Mouse (Mus musculus) testis, adult 2 months (tissue): ENCODE measurements around the gene Pi4ka. TPM values are rescaled to one million over a fixed set of nuclear protein-coding genes. Genes with fewer than 3 reads are reported as not detected.

Experiments
- H3K27ac ChIP-seq: fragments of 200-500 bp; 2 replicates; pipeline ENCODE4 v1.5.1; 2012; ENCODE audit warnings: low read depth, low read length; ENCODE audit not compliant: control insufficient read depth, insufficient read depth
- H3K27me3 ChIP-seq: fragments of 200-500 bp; 2 replicates; pipeline ENCODE4 v1.6.1; 2012; ENCODE audit warnings: mild to moderate bottlenecking, low read length, moderate library complexity; ENCODE audit not compliant: control insufficient read depth, insufficient read depth
- H3K36me3 ChIP-seq: fragments of 200-500 bp; 2 replicates; pipeline ENCODE4 v1.6.1; 2012; ENCODE audit warnings: mild to moderate bottlenecking, low read length; ENCODE audit not compliant: control insufficient read depth, insufficient read depth
- H3K4me1 ChIP-seq: fragments of 200-500 bp; 2 replicates; pipeline ENCODE4 v1.6.1; 2012; ENCODE audit warnings: low read length; ENCODE audit not compliant: control insufficient read depth, insufficient read depth
- H3K4me3 ChIP-seq: fragments of 200-500 bp; 2 replicates; pipeline ENCODE4 v1.5.1; 2012; ENCODE audit warnings: low read depth, mild to moderate bottlenecking, low read length, moderate library complexity, mixed read lengths; ENCODE audit not compliant: control insufficient read depth
- CTCF ChIP-seq: fragments of 200-500 bp; IDR thresholded peaks from 2 replicates; pipeline ENCODE4 v1.5.1; 2012; ENCODE audit warnings: low read depth, mild to moderate bottlenecking, inconsistent platforms, low read length, moderate library complexity; ENCODE audit not compliant: control insufficient read depth, insufficient read depth, insufficient replicate concordance
- POLR2A ChIP-seq: fragments of 200-500 bp; IDR thresholded peaks from 2 replicates; pipeline ENCODE4 v1.6.1; 2012; ENCODE audit warnings: low read depth, mild to moderate bottlenecking, inconsistent platforms, low read length, moderate library complexity; ENCODE audit not compliant: control insufficient read depth
- polyA plus RNA-seq: library from polyadenylated mRNA; depleted of rRNA; stranded (reverse); fragments of >200 nt; gene quantifications from 2 replicates; pipeline ENCODE4 v1.2.3, GENCODE M21; 2012

Gene Pi4ka
- polyA plus RNA-seq, 1 experiment, result 88.7 TPM

DNA sequence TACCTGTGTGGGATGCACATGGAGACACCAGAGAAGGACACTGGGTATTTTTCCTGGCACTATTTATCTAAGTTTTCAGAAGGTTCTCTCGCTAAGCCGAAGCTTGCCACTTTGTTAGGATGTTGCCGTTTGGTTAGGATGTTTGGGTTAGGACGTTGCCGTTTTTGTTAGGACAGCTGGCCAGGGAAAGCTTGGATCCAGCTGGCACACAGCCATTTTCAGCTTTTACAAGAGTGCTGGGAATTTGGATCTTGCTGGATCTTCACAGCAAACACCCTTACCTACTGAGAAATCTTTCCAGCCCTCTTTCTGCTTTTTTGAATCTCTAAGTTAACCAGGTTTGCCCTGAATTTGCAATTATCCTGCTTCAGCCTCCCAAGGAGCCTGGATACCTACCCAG, 84.6 kb downstream of the Pi4ka start:
- H3K4me3 ChIP-seq, result no peak overlapping the region
- peaks cover 6% of the 10 kb centered on the region for H3K36me3 ChIP-seq

DNA sequence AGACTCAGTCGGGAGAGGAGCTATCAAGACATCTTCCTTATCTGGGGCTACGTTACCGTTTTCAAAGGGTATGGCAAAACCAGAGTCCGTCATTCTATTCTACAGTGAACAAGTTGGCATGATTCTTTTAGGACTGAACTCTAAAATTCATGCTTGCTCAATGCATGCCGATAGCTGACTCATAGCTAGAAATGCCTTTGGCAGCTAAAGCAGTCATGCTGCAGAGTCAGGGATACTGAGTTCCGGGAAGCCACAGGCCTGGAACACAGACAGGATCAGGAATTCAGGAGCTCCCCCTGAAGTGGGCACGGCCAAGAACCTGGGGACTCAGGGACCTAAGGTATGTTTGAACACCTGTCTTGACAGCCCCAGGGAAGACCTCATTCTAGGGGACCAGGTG, 89.6 kb downstream of the Pi4ka start:
- no peak overlapping the region for H3K4me3 ChIP-seq
- peaks cover 5% of the 10 kb centered on the region; the same call in 1 of the 2 replicates for H3K36me3 ChIP-seq
- H3K27ac ChIP-seq, result no peak overlapping the region
- H3K4me1 ChIP-seq, result no peaks in the 10 kb centered on the region
- TF ChIP-seq CTCF (no peak), POLR2A (no peak)
- no peaks in the 10 kb centered on the region for H3K27me3 ChIP-seq

More for the DNA sequence above, 84.6 kb downstream of the Pi4ka start:
- Histone ChIP-seq H3K27ac (no peak overlapping the region), H3K4me1 (no peaks in the 10 kb centered on the region), H3K27me3 (no peaks in the 10 kb centered on the region)
- TF ChIP-seq CTCF, result no peak
- TF ChIP-seq POLR2A, result no peak

DNA sequence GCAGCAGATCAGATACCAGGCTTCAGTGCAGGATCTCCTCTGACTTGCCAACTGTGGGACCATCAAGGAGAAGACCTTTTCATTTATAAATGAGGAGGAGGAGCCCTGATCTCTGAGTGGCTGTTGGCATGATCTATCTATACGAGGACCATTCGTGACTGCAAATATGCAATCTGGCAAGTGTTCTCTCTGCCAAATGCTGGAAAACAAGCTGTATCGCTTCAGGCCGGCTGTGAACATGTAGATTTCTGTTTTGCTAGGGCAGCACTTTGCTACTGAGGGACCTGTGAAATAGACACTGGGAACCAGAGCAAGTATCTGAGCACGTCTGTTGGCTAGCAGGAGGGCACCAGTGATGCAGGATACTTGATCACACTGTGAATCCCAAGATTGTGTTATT, 93.6 kb downstream of the Pi4ka start:
- Histone ChIP-seq H3K27ac (no peak overlapping the region), H3K36me3 (peaks cover 7% of the 10 kb centered on the region), H3K4me1 (no peaks in the 10 kb centered on the region), H3K4me3 (no peak overlapping the region), H3K27me3 (no peaks in the 10 kb centered on the region)
- TF ChIP-seq POLR2A, result no peak
- no peak for TF ChIP-seq CTCF

DNA sequence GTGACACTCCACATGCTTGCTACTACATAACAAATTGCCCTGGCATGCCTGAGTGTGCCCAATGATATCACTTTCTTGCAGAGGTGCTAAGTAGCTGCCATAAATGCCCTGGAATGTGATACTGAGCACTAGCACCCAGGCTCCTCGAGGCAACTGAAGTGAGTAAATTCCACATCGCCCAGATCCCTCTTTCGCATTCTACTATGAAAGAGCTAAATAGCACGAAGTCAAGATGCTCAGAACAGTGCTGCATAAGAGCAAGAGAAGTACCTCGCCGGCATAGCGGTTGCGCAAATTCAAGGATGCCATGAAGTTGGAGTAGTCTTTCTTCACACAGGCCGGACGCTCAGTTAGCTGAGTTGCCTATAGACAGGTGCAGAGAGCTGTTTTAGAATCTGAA, 97.1 kb downstream of the Pi4ka start:
- TF ChIP-seq CTCF, result no peak
- TF ChIP-seq POLR2A, result no peak
- Histone ChIP-seq H3K27ac (no peak overlapping the region), H3K4me3 (no peak overlapping the region), H3K4me1 (no peaks in the 10 kb centered on the region), H3K36me3 (peaks cover 5% of the 10 kb centered on the region), H3K27me3 (no peaks in the 10 kb centered on the region)

DNA sequence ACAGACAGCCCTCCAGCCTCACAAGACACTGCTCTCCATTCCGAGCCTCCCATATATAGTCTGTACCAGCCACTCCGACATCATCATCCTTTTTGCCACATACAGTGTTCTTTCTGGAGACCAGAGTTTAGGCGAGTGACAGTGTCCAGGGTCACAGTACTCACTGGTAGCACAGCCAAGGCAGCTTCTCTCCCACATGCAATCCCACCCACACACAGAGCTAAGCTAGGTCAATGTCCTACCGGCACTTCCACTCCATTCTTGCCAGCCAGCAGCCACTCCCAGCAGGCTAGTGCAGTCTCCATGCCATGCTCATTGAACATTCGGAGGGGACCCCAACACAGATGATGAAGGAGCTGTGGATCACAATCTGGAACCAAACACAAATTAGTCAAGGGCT, 98.7 kb downstream of the Pi4ka start:
- H3K4me1 ChIP-seq, result no peaks in the 10 kb centered on the region
- H3K27me3 ChIP-seq, result no peaks in the 10 kb centered on the region
- H3K36me3 ChIP-seq, result peaks cover 8% of the 10 kb centered on the region
- no peak for TF ChIP-seq POLR2A
- no peak for TF ChIP-seq CTCF
- H3K4me3 ChIP-seq, result no peak overlapping the region
- H3K27ac ChIP-seq, result no peak overlapping the region

DNA sequence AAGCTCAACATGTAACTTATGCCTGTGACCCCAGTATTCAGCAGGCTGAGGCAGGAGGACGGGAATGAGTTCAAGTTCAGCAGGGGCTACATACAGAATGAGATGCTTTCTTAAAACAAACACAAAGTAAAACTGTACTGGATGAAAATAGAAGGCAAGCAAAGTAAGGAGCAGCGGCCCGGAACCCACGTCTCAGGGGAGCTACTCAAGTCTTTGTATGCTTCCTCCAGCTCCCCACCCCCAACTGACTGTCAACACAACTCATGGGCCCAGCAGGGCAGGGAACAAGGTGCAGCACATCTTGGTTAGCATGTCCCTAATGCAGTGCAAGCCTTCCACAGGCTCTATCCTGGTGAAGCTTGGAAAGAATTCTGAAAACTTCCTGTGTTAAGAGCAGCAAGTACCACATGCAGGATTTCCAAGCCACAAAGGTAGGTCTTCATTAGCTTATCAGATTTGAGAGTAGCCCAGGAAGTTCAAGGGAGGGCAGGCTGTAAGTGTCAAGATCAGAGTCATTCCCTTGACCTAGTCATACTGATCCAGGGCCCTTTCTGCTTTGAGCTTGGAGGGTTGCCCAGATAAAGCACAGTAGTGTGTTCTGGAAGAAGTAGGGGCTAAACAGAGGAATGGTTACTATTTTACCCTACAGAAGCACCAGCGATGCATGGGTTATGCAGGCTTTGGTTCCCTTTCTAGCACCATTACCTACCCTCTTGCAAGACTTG, 102.4 kb downstream of the Pi4ka start:
- Histone ChIP-seq H3K27ac (no peak overlapping the region), H3K4me3 (no peak overlapping the region), H3K36me3 (peaks cover 8% of the 10 kb centered on the region), H3K4me1 (no peaks in the 10 kb centered on the region), H3K27me3 (no peaks in the 10 kb centered on the region)
- TF ChIP-seq CTCF (no peak), POLR2A (no peak)

DNA sequence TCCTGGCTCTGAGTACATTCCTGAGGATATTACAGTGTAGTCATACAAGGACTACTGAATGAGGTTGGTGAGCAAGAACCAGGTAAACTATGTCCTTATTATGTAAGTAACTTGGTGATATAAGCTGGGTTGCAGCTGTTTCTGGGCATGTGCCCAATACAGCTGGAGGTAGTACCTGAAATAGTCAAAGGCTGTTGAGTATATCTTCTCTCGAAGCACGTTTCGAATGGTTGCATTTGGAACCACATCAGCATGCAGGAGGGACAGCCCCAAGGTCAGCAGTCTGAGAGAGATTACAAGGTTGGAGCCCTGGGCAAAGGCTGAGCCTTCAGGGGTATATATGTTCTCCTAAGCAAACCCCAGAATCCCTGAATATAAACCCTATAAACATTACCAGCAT, 105.3 kb downstream of the Pi4ka start:
- no peak overlapping the region for H3K4me3 ChIP-seq
- H3K36me3 ChIP-seq, result peaks cover 4% of the 10 kb centered on the region
- TF ChIP-seq CTCF (no peak), POLR2A (no peak)

DNA sequence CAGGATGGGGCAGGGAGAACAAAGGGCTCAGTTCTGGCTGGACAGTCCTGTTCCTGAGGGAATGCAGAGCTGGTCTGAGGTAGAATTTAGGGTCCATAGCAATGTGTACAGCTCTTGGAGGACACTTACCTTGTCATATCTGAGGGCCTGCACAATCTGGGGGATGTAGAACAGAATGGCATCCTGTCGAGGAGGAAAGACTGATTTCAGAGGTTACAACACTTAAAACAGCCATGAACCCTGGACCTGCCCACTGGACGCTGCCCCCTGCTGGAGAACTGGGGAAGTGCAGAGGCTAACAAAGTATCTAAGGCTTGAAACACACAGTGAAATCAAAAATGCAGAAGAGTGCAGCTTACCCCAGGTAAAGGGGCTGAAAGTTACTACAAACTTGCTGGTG, 113.4 kb downstream of the Pi4ka start:
- Histone ChIP-seq H3K36me3 (peaks cover 2% of the 10 kb centered on the region), H3K27ac (no peak overlapping the region), H3K27me3 (no peaks in the 10 kb centered on the region), H3K4me3 (no peak overlapping the region), H3K4me1 (no peaks in the 10 kb centered on the region)
- TF ChIP-seq CTCF (peak; percentile 89), POLR2A (no peak)

More for the DNA sequence above, 105.3 kb downstream of the Pi4ka start:
- Histone ChIP-seq H3K27me3 (no peaks in the 10 kb centered on the region), H3K4me1 (no peaks in the 10 kb centered on the region), H3K27ac (no peak overlapping the region)
